Mouse (Mus musculus) CH12.LX (cell line): ENCODE measurements around the gene Csnk1g2.

Experiments
- BHLHE40 ChIP-seq: IDR thresholded peaks from 2 replicates; pipeline ENCODE4 v1.6.1; 2011; ENCODE audit warnings: mild to moderate bottlenecking, low read depth, low read length, improper control_type of control experiment
- E2F4 ChIP-seq: IDR thresholded peaks from 2 replicates; pipeline ENCODE4 v1.6.1; 2011; ENCODE audit warnings: low read depth, low read length, improper control_type of control experiment; ENCODE audit not compliant: insufficient replicate concordance
- ETS1 ChIP-seq: conservative IDR thresholded peaks from 2 replicates; pipeline ENCODE4 v1.6.1; 2012; ENCODE audit warnings: low read depth, mild to moderate bottlenecking, inconsistent platforms, low read length, improper control_type of control experiment, moderate library complexity
- MEF2A ChIP-seq: IDR thresholded peaks from 2 replicates; pipeline ENCODE4 v1.6.1; 2014; ENCODE audit warnings: low read depth, mild to moderate bottlenecking, inconsistent platforms, low read length, improper control_type of control experiment, borderline replicate concordance
- SIN3A ChIP-seq: IDR thresholded peaks from 2 replicates; pipeline ENCODE4 v1.6.1; 2012; ENCODE audit warnings: low read length, improper control_type of control experiment, inconsistent platforms

DNA sequence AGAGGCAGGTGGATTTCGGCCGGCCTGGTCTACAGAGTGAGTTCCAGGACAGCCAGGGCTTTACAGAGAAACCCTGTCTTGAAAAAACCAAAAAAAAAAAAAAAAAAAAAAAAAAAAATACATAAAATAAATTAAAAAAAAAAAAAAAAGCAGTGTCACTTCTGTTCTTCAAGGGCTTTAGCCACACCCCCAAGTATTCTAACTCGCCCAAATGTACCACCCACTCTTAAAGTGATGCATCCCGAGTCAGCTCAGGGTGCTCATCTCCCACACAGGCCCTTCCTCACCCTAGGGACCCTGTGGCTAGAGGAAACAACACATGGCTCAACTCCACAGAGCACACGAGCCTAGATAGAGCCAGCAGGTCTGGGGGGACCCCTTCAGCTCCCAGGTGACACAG, 39.6 kb upstream of the Csnk1g2 start:
- TF ChIP-seq ETS1 (no peak), E2F4 (no peak), MEF2A (no peak), SIN3A (no peak), BHLHE40 (no peak)
